Mouse (Mus musculus): ENCODE measurements around the gene Aldh5a1. TPM values are rescaled to one million over a fixed set of nuclear protein-coding genes. Genes with fewer than 3 reads are reported as not detected.
"Not testable (repeated sequence)": the region's sequence is repeated elsewhere in the genome, so short reads cannot be mapped to it uniquely, and the experiment has no call there.

Aldh5a1 gene
- 7.6 and 7.9 TPM in 2 replicates for polyA plus RNA-seq (2015; fragmentation: Nextera tagmentation; extraction: Ambion mirVana)

- Histone ChIP-seq H3K9ac (ENCODE audit: low read depth, low read length) (peak within 1 kb of the TSS; percentile 96), H3K9me3 (replicated peaks; ENCODE audit: low read length) (no peaks in the 10 kb centered on the region), H3K4me2 (ENCODE audit: low read length) (peak within 1 kb of the TSS; percentile 75), H3K4me1 (replicated peaks; ENCODE audit: insufficient read depth, low read length) (no peaks in the 10 kb centered on the region), H3K36me3 (ENCODE audit: insufficient read depth, low read length) (no peaks in the 10 kb centered on the region), H3K27ac (peak within 1 kb of the TSS; percentile 87), H3K27me3 (ENCODE audit: insufficient read depth, low read length) (no peaks in the 10 kb centered on the region), H3K4me3 (replicated peaks; ENCODE audit: low read depth, low read length) (peak within 1 kb of the TSS; percentile 96)
- DNase-seq (ENCODE audit: low spot score) (peak; percentile 88), ATAC-seq (replicated peaks; ENCODE audit: low FRiP score, low read depth) (peak; percentile 67)
- peak; percentile 59 for TF ChIP-seq CTCF (IDR thresholded peaks at IDR 0.05; ENCODE audit: low read depth)
- WGBS = under 1% methylated on average over 73 of the region's 75 CpGs
Measured at GRCm38 (mm10) chr13:24937108-24937838, at the start of gene Aldh5a1. Gene Aldh5a1, minus strand, starts transcription at chr13:24937661.

DNA sequence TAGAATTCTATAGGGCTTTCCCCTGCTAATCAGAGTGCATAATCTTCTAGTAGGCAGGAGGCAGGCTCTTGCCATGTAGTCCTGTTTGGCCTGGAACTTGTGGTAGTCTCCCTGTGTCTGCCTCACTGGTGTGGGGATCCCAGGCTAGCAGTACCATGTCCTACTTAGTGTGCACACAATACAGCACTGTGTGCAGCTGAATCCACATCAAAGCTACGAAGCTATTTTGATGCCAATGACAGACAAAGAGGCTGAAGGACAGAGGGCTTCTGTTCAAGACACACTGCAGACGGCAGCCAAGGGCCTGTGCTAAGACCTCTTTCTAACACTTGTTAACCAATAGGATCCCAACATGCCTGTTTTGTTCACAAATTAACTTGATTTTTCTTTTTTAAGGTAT is 48.0 kb upstream of the Aldh5a1 start:
- Histone ChIP-seq H3K9me3 (replicated peaks; ENCODE audit: low read length) (no peaks in the 10 kb centered on the region), H3K9ac (ENCODE audit: low read depth, low read length) (no peak overlapping the region), H3K27ac (no peak overlapping the region), H3K4me3 (replicated peaks; ENCODE audit: low read depth, low read length) (no peak overlapping the region), H3K36me3 (ENCODE audit: insufficient read depth, low read length) (peaks cover 6% of the 10 kb centered on the region; the same call in 1 of the 2 replicates), H3K4me2 (ENCODE audit: low read length) (no peak overlapping the region), H3K4me1 (replicated peaks; ENCODE audit: insufficient read depth, low read length) (no peaks in the 10 kb centered on the region), H3K27me3 (ENCODE audit: insufficient read depth, low read length) (no peaks in the 10 kb centered on the region)
- 84% methylated on average over 2 of the region's 2 CpGs for WGBS
- DNase-seq (ENCODE audit: low spot score) (no peak), ATAC-seq (replicated peaks; ENCODE audit: low FRiP score, low read depth) (no peak)
- no peak for TF ChIP-seq CTCF (IDR thresholded peaks at IDR 0.05; ENCODE audit: low read depth)

DNA sequence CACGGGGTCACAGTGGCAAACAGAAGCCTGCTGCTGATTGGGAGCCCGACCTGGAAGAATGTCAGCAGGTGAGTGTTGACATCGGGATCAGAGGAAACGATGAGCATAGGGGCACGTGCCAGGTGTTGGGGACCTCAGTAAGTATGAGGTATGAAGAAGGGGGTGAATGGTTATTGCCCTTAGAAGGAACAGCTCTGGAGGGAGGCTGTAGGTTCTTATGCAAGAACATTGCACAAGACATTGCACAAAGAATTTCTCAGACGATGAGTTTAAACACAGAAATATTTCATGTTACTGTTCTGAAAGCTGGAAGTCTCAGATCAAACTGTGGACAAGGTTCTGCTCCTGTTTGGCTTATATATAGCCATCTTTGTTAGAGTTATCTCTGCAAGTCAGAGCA is 43.6 kb upstream of the Aldh5a1 start:
- TF ChIP-seq CTCF (IDR thresholded peaks at IDR 0.05; ENCODE audit: low read depth) = no peak
- H3K36me3 ChIP-seq (ENCODE audit: insufficient read depth, low read length) = no peaks in the 10 kb centered on the region
- H3K4me3 ChIP-seq (replicated peaks; ENCODE audit: low read depth, low read length) = no peak overlapping the region
- no peaks in the 10 kb centered on the region for H3K27me3 ChIP-seq (ENCODE audit: insufficient read depth, low read length)
- H3K9ac ChIP-seq (ENCODE audit: low read depth, low read length) = no peak overlapping the region
- WGBS = 81% methylated on average over 6 of the region's 6 CpGs
- ATAC-seq (replicated peaks; ENCODE audit: low FRiP score, low read depth) (no peak), DNase-seq (ENCODE audit: low spot score) (no peak)
- no peak overlapping the region for H3K27ac ChIP-seq
- H3K9me3 ChIP-seq (replicated peaks; ENCODE audit: low read length) = no peaks in the 10 kb centered on the region
- H3K4me1 ChIP-seq (replicated peaks; ENCODE audit: insufficient read depth, low read length) = no peaks in the 10 kb centered on the region
- H3K4me2 ChIP-seq (ENCODE audit: low read length) = no peak overlapping the region

DNA sequence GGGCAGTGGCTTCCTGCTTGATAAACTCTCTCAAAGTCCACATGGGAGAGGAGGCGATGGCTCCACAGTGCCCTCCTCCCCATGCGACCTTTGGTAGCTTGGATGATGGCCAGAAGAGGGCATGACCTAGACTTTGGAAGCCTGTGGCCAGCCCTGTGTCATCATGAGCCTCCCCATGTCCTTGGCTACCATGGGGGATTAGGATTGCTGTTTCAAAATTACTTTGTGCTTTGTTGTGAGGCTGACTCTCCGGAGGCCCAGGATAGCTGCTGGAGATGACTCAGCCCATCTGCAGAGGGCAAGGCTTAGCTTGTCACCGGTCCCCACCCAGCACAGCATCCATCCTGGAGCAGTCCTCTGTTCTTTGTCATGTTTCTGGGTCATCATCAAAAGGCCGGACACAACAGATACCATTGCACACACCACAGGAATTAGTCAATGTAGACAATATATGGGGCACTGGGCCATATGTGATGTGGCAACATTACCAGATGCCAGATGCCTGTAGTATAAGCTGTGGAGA is 40.4 kb upstream of the Aldh5a1 start:
- no peaks in the 10 kb centered on the region for H3K9me3 ChIP-seq (replicated peaks; ENCODE audit: low read length)
- DNase-seq (ENCODE audit: low spot score) = no peak
- H3K4me1 ChIP-seq (replicated peaks; ENCODE audit: insufficient read depth, low read length) = no peaks in the 10 kb centered on the region
- no peak overlapping the region for H3K4me2 ChIP-seq (ENCODE audit: low read length)
- no peaks in the 10 kb centered on the region for H3K36me3 ChIP-seq (ENCODE audit: insufficient read depth, low read length)
- H3K27ac ChIP-seq = no peak overlapping the region
- no peaks in the 10 kb centered on the region for H3K27me3 ChIP-seq (ENCODE audit: insufficient read depth, low read length)
- no peak overlapping the region for H3K4me3 ChIP-seq (replicated peaks; ENCODE audit: low read depth, low read length)
- no peak for TF ChIP-seq CTCF (IDR thresholded peaks at IDR 0.05; ENCODE audit: low read depth)
- 88% methylated on average over 5 of the region's 5 CpGs for WGBS
- no peak overlapping the region for H3K9ac ChIP-seq (ENCODE audit: low read depth, low read length)
- peak; percentile 80 for ATAC-seq (replicated peaks; ENCODE audit: low FRiP score, low read depth)

DNA sequence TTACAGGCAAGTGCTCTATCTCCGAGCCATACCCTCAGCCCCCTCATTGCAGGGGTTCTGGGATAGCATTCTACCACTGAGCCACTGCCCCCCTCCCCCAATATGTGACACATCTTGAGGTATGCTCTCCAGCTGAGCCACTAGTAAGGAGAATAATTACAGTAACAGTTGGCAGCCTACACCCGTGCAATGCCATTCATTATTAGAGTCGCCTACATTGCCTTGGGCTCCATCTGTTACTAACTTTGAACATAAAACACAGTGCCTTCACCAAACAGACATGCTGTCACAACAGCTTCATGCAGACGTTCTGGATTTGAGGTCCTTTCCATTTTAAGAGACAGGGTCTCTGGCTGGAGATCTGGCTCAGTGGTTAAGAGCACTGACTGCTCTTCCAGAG is 38.9 kb upstream of the Aldh5a1 start:
- no peak overlapping the region for H3K4me3 ChIP-seq (replicated peaks; ENCODE audit: low read depth, low read length)
- no peak overlapping the region for H3K4me2 ChIP-seq (ENCODE audit: low read length)
- DNase-seq (ENCODE audit: low spot score) (no peak), ATAC-seq (replicated peaks; ENCODE audit: low FRiP score, low read depth) (no peak)
- H3K27me3 ChIP-seq (ENCODE audit: insufficient read depth, low read length) = no peaks in the 10 kb centered on the region
- no peaks in the 10 kb centered on the region for H3K4me1 ChIP-seq (replicated peaks; ENCODE audit: insufficient read depth, low read length)
- H3K36me3 ChIP-seq (ENCODE audit: insufficient read depth, low read length) = no peaks in the 10 kb centered on the region
- no peak for TF ChIP-seq CTCF (IDR thresholded peaks at IDR 0.05; ENCODE audit: low read depth)
- H3K27ac ChIP-seq = no peak overlapping the region
- H3K9me3 ChIP-seq (replicated peaks; ENCODE audit: low read length) = no peaks in the 10 kb centered on the region
- 83% methylated on average over 4 of the region's 4 CpGs for WGBS
- no peak overlapping the region for H3K9ac ChIP-seq (ENCODE audit: low read depth, low read length)

DNA sequence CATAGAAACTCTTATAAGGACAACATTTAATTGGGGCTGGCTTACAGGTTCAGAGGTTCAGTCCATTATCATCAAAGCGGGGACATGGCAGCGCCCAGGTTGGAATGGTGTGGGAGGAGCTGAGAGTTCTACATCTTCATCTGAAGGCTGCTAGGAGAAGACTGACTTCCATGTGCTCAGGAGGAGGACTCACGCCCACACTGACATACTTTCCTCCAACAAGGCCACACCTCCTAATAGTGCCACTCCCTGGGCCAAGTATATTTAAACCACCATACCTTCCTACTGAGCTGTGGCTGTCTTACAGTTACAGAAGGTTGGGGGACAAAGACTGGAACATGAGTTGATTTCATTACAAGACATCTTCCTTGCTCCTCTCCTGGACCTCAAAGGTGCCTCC is 34.3 kb upstream of the Aldh5a1 start:
- ATAC-seq (replicated peaks; ENCODE audit: low FRiP score, low read depth); H3K27ac ChIP-seq; H3K4me1 ChIP-seq (replicated peaks; ENCODE audit: insufficient read depth, low read length); H3K4me3 ChIP-seq (replicated peaks; ENCODE audit: low read depth, low read length); H3K9ac ChIP-seq (ENCODE audit: low read depth, low read length); H3K4me2 ChIP-seq (ENCODE audit: low read length); H3K9me3 ChIP-seq (replicated peaks; ENCODE audit: low read length); H3K36me3 ChIP-seq (ENCODE audit: insufficient read depth, low read length); H3K27me3 ChIP-seq (ENCODE audit: insufficient read depth, low read length); DNase-seq (ENCODE audit: low spot score): not testable (repeated sequence)
- 85% methylated on average over 3 of the region's 3 CpGs for WGBS
